In the genomic region with DNA sequence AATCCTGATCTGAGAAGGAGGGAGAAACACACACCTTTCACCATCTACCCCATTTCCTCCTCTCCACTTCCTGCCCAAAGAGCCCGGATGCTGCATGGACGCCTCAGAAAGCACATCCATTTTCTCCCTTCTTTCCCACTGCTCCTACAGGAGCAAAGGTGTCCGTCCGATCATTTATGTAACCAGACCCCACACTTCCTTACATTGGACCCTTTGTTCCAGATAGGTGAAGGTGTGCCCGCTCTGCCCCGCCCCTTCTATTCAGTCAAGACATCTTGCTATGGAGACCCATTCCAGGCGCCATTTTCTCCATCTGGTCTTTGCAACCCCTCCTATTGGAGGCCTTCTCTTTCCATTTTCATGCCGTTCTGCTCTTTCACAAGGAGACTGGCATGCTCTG, we compare ENCODE assay signal across 8 mouse cellular contexts. TPM values are rescaled to one million over a fixed set of nuclear protein-coding genes. Genes with fewer than 3 reads are reported as not detected.
DNase-seq lines count a peak whose midpoint lies in the region; ATAC-seq lines count a peak whose summit lies in the region.

No protein-coding gene starts in this region.

- WGBS in heart, embryonic 11.5 days (ENCODE audit: insufficient replicate concordance), result 49% methylated on average over 8 of the region's 8 CpGs
- WGBS in hindbrain, embryonic 12.5 days, result 35% methylated on average over 8 of the region's 8 CpGs
- WGBS in midbrain, embryonic 14.5 days, result 53% methylated on average over 8 of the region's 8 CpGs

- peak overlapping the region; percentile 96 for H3K9ac ChIP-seq in heart, embryonic 11.5 days (ENCODE audit: low read depth, low read length)
- peak overlapping the region; percentile 77 for H3K9ac ChIP-seq in hindbrain, embryonic 12.5 days
- peak overlapping the region; percentile 69 for H3K9ac ChIP-seq in midbrain, embryonic 14.5 days (replicated peaks; ENCODE audit: low read length)

- peak overlapping the region; percentile 70 for H3K4me3 ChIP-seq in heart, embryonic 11.5 days (ENCODE audit: low read depth, low read length)
- H3K4me3 ChIP-seq in hindbrain, embryonic 12.5 days, result peak overlapping the region; percentile 53
- peak overlapping the region; percentile 61 for H3K4me3 ChIP-seq in midbrain, embryonic 14.5 days (replicated peaks; ENCODE audit: low read depth, low read length)

- peak overlapping the region; percentile 74 for H3K27ac ChIP-seq in heart, embryonic 11.5 days (ENCODE audit: low read depth, low read length)
- H3K27ac ChIP-seq in hindbrain, embryonic 12.5 days, result peak overlapping the region; percentile 79
- peak overlapping the region; percentile 84 for H3K27ac ChIP-seq in midbrain, embryonic 14.5 days (replicated peaks; ENCODE audit: low read depth, low read length)

- peaks cover 18% of the 10 kb centered on the region for H3K27me3 ChIP-seq in heart, embryonic 11.5 days (ENCODE audit: control insufficient read depth, insufficient read depth, low read length)
- peaks cover 31% of the 10 kb centered on the region for H3K27me3 ChIP-seq in hindbrain, embryonic 12.5 days
- peaks cover 22% of the 10 kb centered on the region for H3K27me3 ChIP-seq in midbrain, embryonic 14.5 days (ENCODE audit: control insufficient read depth, insufficient read depth, low read length)

- peak overlapping the region; percentile 66 for H3K4me2 ChIP-seq in heart, embryonic 11.5 days
- H3K4me2 ChIP-seq in hindbrain, embryonic 12.5 days (replicated peaks), result peak overlapping the region; percentile 48
- H3K4me2 ChIP-seq in midbrain, embryonic 14.5 days (ENCODE audit: low read length), result peak overlapping the region; percentile 58

- peaks cover 45% of the 10 kb centered on the region for H3K9me3 ChIP-seq in heart, embryonic 11.5 days (replicated peaks; ENCODE audit: control insufficient read depth, low read length)
- peaks cover 54% of the 10 kb centered on the region for H3K9me3 ChIP-seq in hindbrain, embryonic 12.5 days (replicated peaks)
- peaks cover 37% of the 10 kb centered on the region for H3K9me3 ChIP-seq in midbrain, embryonic 14.5 days (ENCODE audit: control insufficient read depth, low read length)

- no peak for ATAC-seq in heart, embryonic 11.5 days (replicated peaks; ENCODE audit: insufficient number of reproducible peaks, low FRiP score, low TSS enrichment)
- 0 out of 2 replicates have a peak, but pooled peaks have one; percentile 27 for ATAC-seq in hindbrain, embryonic 12.5 days (ENCODE audit: low FRiP score)
- ATAC-seq in midbrain, embryonic 14.5 days (ENCODE audit: low FRiP score, low TSS enrichment), result no peak
- no peak for ATAC-seq in megakaryocyte-erythroid progenitor cell, adult 5-6 weeks (replicated peaks; ENCODE audit: low FRiP score, low TSS enrichment, poor library complexity, severe bottlenecking)

- peaks cover 16% of the 10 kb centered on the region for H3K4me1 ChIP-seq in heart, embryonic 11.5 days (ENCODE audit: control insufficient read depth, insufficient read depth, low read length)
- peaks cover 59% of the 10 kb centered on the region for H3K4me1 ChIP-seq in hindbrain, embryonic 12.5 days
- peaks cover 18% of the 10 kb centered on the region for H3K4me1 ChIP-seq in midbrain, embryonic 14.5 days (ENCODE audit: control insufficient read depth, insufficient read depth, low read length)

- DNase-seq in heart, adult 11 months, result no peak
- peak; percentile 65 for DNase-seq in MN1 (ENCODE audit: low spot score)
- peak; percentile 67 for DNase-seq in midbrain, embryonic 14.5 days
- no peak for DNase-seq in adrenal gland, postnatal 4 days (ENCODE audit: low spot score in 2 of 2)
- DNase-seq in ovary, postnatal 10 days (ENCODE audit: low spot score), result no peak

- H3K36me3 ChIP-seq in heart, embryonic 11.5 days (ENCODE audit: control insufficient read depth, insufficient read depth, low read length), result peaks cover 4% of the 10 kb centered on the region; the same call in 1 of the 2 replicates
- H3K36me3 ChIP-seq in hindbrain, embryonic 12.5 days, result peaks cover 5% of the 10 kb centered on the region; the same call in 1 of the 2 replicates
- no peaks in the 10 kb centered on the region for H3K36me3 ChIP-seq in midbrain, embryonic 14.5 days (ENCODE audit: control insufficient read depth, insufficient read depth, low read length)

RNA-seq across cellular contexts. Expression of gene Gnas, which starts 10.3 kb away (rescaled TPM):
- 1,095 and 1,127 TPM in 2 replicates for polyA plus RNA-seq in heart, embryonic 11.5 days (2014; fragmentation: Nextera tagmentation; extraction: Ambion mirVana)
- 1,701 and 1,752 TPM in 2 replicates for polyA plus RNA-seq in hindbrain, embryonic 12.5 days (2016; fragmentation: Nextera tagmentation; extraction: Ambion mirVana)
- 1,446 and 1,495 TPM in 2 replicates for polyA plus RNA-seq in midbrain, embryonic 14.5 days (2014; fragmentation: Nextera tagmentation; extraction: Ambion mirVana)
- 1,000 to 10,000 TPM; 3,043 to 3,192 TPM for total RNA-seq in adrenal gland, postnatal 4 days (2021)
- 439 and 465 TPM in 2 replicates for total RNA-seq in megakaryocyte-erythroid progenitor cell, adult 5-6 weeks (2014; fragmentation: Nextera tagmentation)
- 227 and 273 TPM in 2 replicates for total RNA-seq in megakaryocyte-erythroid progenitor cell, adult 5-6 weeks (2017)

RNA-seq across cellular contexts. Expression of gene Gm20721, which starts 52.1 kb away (rescaled TPM):
- 5.6 and 8.6 TPM in 2 replicates for polyA plus RNA-seq in heart, embryonic 11.5 days (2014; fragmentation: Nextera tagmentation; extraction: Ambion mirVana)
- 13.7 and 14.5 TPM in 2 replicates for polyA plus RNA-seq in hindbrain, embryonic 12.5 days (2016; fragmentation: Nextera tagmentation; extraction: Ambion mirVana)
- polyA plus RNA-seq in midbrain, embryonic 14.5 days (2014; fragmentation: Nextera tagmentation; extraction: Ambion mirVana), result 6.4 and 7.5 TPM in 2 replicates
- total RNA-seq in adrenal gland, postnatal 4 days (2021), result 1 to 10 TPM; 2.1 to 2.2 TPM
- 0.13 TPM in 1 of 2 replicates, not detected in the other for total RNA-seq in megakaryocyte-erythroid progenitor cell, adult 5-6 weeks (2014; fragmentation: Nextera tagmentation)
- total RNA-seq in megakaryocyte-erythroid progenitor cell, adult 5-6 weeks (2017), result 2.7 and 5.7 TPM in 2 replicates

Comparison
In these comparisons a context has a peak if more than half of its experiments do, and no peak if none do; other contexts are left out.
1. DNase-seq: peak in MN1 (single experiment) and midbrain, embryonic 14.5 days (single experiment); none in heart, adult 11 months (single experiment), adrenal gland, postnatal 4 days (0 of 2) and ovary, postnatal 10 days (single experiment).
2. Peak in every context shown above with its lines, with median percentiles within 50 percentile points of each other: H3K27ac ChIP-seq, H3K4me2 ChIP-seq, H3K4me3 ChIP-seq and H3K9ac ChIP-seq.